Mouse (Mus musculus): ENCODE measurements at regions not wholly inside any gene's neighbourhood (a gene's known extent, or its start where the extent isn't known, plus 50 kb on each side); places are given as distances from the start of the nearest gene placed in this dataset.
A peak's percentile ranks its signal among the peaks of the same experiment; 100 is the strongest.

DNA sequence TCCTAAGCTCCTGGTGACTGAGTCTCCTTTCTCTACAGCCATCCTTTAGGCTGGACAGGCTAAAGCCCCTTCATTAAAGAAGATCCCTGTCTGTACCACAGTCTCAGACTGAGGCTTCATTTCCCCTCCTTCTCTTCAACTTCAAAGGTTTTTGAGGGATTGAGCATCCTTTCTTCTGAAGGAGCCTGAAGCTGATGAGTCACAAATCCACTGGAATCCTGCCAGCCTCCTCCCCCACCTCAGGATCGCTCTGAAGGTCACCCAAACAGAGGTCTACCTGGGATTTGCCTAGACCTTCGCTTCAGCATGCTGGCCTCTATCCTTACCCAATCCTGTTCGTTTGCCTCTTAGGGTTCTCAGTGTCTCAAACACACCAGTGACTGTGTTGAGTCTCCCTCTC is 57.7 kb upstream of the Ror1 start:
- no peak for DNase-seq (ENCODE audit: low read depth)

DNA sequence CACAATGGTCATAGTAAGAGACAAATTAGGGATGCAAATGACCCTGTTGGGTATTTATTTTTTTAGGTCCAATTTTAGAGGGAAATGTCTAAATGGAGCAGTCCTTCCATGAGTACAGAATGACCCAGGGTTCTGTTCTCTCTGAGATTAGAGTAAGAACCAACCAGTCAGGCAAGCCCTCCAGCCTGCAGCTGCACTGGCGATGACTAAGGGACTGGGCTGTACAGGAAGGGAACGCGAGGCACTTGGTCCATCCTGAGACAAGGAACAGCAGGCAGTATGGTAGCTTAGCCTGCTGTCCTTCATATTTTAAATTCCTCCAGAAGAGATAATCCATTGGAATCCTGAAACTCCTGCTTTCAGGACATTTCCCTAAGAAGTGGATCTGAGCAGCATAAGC is 55.9 kb upstream of the Ror1 start:
- no peak for DNase-seq (ENCODE audit: low read depth)

DNA sequence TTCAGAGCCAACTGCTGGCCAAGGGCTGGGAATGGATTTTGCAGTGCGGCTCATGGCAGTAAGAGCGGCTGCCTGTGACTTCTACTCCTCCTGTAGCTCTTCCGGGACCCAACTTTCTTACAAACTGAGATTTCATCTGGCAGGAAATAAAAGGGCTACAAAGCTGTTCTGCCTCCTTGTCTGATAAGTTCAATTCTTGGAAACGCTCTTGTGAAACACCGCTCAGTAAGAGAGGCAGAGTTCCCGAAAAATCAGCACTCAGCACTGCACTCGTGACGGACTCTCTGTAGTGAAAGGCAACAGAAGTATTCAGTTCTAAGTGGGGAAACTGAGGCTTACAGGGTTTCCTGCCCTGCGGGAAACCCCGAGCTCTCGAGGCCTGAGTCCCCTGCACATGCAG is 53.6 kb upstream of the Ror1 start:
- DNase-seq (ENCODE audit: low read depth), result no peak

DNA sequence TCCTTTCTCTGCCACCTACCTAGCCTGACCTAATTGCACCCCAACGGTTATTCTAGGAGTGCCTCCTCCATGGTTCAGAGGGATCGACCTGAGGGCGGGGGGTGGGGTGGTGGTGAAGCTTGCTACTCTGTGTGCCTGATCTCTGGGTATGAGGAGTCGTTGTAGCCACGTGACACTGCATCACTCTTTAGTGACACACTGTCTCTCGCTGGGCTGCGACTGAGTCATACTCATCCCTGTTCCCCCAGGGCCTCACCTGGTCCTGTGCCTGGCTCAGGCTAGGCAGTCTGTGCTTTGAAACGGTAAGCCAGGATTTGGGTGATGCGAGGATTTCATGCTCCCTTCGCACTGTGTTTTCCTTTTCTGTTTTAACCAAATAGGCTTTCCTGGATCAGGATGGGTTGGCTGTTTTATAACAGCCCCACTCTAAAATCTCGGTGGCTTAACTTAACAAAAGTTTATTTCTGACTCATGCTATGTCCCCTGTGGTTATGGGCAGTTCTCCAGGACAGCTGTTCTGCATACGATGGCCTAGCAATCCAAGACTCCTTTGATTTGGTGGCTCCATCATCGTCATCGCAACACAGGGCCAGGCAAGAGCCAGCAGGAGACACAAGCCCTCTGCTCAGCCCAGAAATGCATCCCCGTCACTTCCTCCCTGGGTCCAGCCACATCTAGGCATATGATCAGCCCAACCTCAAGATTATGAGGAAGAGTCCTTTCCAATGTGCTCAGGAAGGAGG is 50.3 kb upstream of the Ror1 start:
- DNase-seq (ENCODE audit: low read depth), result peak; percentile 11
